Mouse (Mus musculus) c-Kit-negative CD71-positive TER-119-positive erythroid progenitor cells, embryonic 14.5 days (primary cell): ENCODE results near the gene Wfdc17.

Experiments
- DNase-seq: peaks from one replicate; pipeline ENCODE4 v3.0.0-alpha.2; 2013; ENCODE audit warnings: low read depth, low spot score

Gene Wfdc17

GRCm38 (mm10) chr11:83703705-83704104 is at the start of gene Wfdc17:
TSS of gene Wfdc17 (plus strand) at chr11:83703991.
- DNase-seq = no peak

DNA sequence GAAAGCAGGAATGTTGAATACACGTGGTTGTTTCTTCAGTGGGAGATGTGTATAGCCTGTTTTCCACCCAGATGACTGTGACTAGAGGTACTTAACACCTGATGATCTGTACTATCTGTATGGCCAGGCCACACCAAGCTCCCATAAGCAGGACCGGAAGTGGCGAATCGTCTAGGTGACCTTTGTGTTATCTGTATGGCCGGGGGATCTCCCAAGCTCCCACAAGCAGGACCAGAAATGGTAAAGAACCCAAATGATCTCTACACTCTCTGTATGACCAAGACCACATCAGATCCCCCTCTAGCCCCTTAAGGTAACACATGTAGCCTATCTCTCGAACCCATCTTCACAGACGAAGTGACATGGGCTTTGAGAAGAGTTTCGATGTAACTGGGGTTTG is 49.2 kb upstream of the Wfdc17 start:
- DNase-seq = no peak

DNA sequence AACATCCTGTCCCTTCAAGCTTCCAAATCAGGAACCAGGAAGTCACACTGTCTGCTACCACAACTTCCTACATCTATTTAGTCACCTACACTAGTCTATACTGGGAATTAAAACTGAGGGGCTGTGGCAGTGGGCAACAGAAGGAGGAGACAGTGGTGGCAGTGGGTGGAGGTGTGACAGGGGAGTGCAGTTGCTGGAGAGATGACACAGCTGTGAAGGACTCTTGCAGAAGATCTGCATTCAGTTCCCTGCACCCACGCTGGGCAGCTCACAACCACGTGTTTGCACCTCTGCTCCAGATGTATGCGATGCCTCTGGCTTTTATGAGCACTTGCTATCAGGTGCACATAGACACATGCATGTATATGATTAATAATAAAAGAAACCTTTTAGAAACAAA is 46.3 kb upstream of the Wfdc17 start:
- no peak for DNase-seq

- no peak for DNase-seq
These were observed 45.0 kb upstream of the Wfdc17 start for GRCm38 (mm10) chr11:83658797-83659196.

GRCm38 (mm10) chr11:83662204-83662603 is 41.6 kb upstream of the Wfdc17 start, which contains the start of gene Ccl4:
TSS of gene Ccl4 (plus strand) at chr11:83662584.
- DNase-seq = no peak

DNA sequence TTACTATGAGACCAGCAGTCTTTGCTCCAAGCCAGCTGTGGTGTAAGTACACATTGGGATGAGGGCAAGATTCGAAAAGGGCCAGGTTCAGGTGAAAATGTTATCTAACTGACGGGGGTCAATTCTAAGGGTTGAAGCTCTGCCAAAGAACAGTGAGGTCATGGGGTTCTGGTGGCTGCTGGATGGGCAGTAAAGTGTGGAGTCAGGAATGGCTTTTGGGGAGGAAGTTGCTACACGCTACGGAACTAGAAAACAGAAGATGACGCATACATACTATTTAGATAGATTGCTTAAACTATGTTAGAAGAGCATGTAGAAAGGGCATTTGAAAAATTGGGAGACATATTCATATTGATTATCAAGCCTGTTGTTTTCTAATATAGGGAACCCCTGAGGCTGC is 40.3 kb upstream of the Wfdc17 start:
- no peak for DNase-seq

DNA sequence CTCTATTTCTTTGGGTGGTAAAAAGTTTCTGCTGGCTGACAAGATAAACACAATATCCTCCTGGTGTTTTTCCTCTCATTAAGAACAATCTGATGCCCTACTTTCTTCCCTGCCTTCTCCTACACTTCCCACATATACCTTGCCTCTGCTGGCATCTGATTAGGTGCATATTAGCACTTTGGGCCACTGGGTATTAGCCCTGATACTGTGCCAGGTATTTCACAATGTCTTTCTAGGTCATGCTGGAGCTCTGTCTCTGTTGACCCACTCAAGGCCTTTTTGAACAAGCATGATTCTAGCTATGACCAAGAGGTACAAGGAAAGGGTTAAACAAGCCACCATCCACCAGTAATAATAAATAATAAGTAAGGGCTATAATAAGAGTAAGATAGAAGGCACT is 32.0 kb upstream of the Wfdc17 start:
- DNase-seq = no peak

- DNase-seq = no peak
These were observed 28.1 kb upstream of the Wfdc17 start for GRCm38 (mm10) chr11:83675665-83676064.

- DNase-seq = no peak
These were observed 13.9 kb upstream of the Wfdc17 start for GRCm38 (mm10) chr11:83689918-83690317.

DNA sequence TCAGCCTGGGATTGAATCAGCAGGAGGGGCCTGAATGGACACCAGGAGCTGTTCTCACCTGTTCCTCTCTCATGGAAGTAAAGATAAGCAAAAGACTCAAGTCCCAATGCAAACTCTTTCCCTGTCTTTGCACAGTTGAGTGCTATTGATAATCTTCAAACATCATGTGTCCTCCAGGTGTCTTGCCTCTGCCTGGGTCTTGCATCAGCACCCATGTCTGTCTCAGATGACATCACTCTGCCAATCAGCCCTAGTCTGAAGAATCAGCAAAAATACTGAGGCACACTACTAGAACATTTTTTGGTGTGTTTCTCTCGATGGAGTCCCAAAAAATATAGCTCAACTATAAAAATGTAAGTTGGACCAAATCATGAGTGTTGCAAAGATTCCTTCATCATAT is 11.8 kb upstream of the Wfdc17 start:
- no peak for DNase-seq

DNA sequence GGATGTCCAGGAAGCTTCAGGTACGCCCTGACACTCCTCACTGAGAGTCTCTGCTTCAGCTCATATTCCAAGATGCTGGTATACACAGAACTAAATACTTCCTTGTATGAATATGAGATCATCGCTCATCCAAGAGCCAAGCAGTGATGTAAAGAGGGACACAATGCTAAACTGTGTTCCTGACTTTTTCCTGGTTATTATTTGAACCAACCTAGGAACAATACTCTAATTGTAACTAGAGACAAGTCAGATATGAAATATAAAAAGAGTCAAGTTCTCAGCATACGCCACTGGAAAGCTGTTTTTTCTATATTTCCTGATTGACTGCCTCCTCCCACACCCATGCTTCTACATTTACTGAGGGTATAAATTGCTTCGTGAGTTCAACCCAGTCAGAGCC is 4.9 kb downstream of the Wfdc17 start, which contains the start of gene Wfdc18:
TSS of gene Wfdc18 (plus strand) at position 301 of the 400 bp plus-strand sequence.
- no peak for DNase-seq

GRCm38 (mm10) chr11:83709683-83710082 is 5.9 kb downstream of the Wfdc17 start:
- DNase-seq = no peak

DNA sequence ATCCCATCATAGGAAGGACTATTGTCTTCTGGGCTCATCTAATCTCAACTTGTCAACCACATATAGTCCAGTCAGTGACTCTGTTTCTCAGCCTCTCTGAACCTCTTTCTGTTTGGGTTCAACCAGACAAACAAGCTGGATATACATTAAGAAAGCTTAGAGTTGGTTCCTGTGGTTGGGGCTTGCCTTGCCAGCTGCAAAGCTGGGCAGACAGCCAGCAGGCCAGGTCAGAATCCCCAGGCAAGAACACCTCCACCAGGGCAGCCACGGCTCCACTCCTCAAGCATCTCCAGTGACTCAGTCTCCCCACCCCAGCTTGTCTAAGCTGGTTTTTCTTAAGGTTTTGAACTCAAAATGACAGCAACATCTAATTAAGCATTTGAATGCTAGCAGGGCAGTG is 8.9 kb downstream of the Wfdc17 start:
- DNase-seq = no peak

- no peak for DNase-seq
These were observed 10.1 kb downstream of the Wfdc17 start for GRCm38 (mm10) chr11:83713925-83714324.

DNA sequence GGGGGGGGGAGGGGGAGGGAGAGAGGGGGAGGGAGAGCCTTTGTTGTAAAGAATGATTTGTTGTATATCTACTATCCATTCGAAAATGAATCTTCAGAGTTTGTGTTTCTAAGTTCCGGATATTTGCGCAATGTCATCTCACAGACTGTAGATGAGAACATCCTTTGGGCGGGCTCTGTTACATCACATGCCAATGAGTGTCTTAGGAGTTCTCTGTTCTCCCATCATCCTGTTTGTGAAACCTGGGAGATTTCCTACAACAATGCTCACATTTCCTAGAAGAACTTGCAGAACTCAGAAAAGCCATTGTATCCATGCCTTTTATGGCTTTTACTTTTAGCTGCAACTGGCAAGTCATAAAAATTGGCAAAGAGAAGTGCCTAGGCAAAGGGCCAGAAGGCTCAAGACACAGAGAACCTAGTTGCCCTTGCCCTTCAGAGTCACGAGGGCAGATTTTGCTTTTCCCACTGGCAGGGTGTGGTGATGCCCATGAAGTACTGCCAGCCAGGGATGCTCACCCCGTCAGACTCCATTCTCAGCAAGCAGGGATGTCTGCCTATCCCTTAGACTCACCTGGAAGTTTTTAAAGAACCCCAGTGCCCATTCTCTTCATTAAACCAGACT is 13.4 kb downstream of the Wfdc17 start:
- DNase-seq = no peak

GRCm38 (mm10) chr11:83720766-83721165 is 17.0 kb downstream of the Wfdc17 start:
- DNase-seq = no peak

DNA sequence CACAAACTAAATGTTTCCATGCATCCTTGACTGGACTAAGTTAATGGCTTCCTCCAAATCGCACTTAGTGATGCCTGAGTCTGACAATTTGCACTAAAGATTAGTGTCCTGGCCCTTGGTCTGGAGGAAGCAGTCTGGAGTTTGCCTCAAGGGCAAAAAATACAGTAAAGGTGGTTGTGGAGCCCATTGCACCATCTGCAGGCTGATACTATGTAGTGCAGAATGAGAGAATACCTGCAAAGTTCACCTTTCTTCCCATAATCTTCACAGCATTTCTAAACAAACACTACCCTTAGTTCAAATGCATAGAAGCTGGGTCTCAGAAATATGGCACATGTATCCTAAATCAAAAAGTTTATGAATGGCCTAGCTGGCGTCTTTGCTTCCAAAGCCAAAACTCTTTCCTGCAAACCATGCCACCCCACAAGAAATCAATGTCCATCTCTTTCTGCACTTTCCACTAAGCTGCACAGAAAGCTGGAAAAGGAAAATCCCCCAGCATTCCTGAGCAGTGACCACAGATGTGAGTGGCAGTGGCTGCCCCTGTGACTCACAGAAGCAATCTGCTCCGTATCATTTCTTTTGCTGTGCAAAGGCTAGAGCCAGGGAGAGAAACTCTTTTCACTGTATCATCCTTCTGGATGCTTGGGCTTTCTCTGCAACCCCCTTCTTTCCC is 25.1 kb downstream of the Wfdc17 start:
- DNase-seq = no peak

GRCm38 (mm10) chr11:83731116-83731515 is 27.3 kb downstream of the Wfdc17 start:
- no peak for DNase-seq

DNA sequence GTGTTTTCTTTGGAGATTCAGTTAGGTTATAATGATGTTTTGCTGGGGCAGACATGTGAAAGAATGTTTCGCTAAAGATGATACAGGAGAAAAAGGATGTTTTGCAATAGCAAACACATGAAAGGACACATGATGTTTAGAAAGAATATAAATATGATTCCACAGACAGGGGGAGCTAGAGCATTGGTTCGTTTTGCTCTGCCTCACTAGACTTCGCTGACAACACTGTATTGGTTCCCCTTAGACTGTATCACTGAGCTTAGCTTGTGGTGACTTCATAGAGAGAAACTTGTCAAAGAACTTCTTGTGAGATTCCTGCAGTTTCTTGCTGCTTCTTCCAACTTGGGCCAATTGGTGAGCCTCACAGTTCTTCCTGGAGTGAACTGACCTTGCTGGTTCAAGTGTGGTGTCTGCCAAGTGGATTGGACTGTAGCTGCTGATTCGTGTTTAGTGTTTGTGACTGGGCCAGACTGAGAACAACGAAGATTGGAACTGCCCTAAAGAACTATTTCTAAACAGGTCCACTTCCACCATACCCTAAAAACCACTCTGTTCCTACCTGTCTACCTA is 29.4 kb downstream of the Wfdc17 start:
- DNase-seq = no peak

- DNase-seq = no peak
These were observed 30.4 kb downstream of the Wfdc17 start for GRCm38 (mm10) chr11:83734215-83734614.

- no peak for DNase-seq
These were observed 32.1 kb downstream of the Wfdc17 start for GRCm38 (mm10) chr11:83735881-83736280.

- no peak for DNase-seq
These were observed 33.3 kb downstream of the Wfdc17 start for GRCm38 (mm10) chr11:83737109-83737558.

GRCm38 (mm10) chr11:83739241-83739640 is 35.5 kb downstream of the Wfdc17 start:
- peak; percentile 12 for DNase-seq
